Mouse (Mus musculus): ENCODE measurements around the gene Smoc2. TPM values are rescaled to one million over a fixed set of nuclear protein-coding genes. Genes with fewer than 3 reads are reported as not detected.

Smoc2 gene
- total RNA-seq (2014; fragmentation: Nextera tagmentation) (not detected in 2 replicates), total RNA-seq (2017) (not detected in 2 replicates)

- peak; percentile 47 for ATAC-seq (replicated peaks; ENCODE audit: poor library complexity, severe bottlenecking)
Observed at GRCm38 (mm10) chr17:14279177-14279965, at the start of gene Smoc2. TSS of gene Smoc2 (plus strand) at chr17:14279506.

DNA sequence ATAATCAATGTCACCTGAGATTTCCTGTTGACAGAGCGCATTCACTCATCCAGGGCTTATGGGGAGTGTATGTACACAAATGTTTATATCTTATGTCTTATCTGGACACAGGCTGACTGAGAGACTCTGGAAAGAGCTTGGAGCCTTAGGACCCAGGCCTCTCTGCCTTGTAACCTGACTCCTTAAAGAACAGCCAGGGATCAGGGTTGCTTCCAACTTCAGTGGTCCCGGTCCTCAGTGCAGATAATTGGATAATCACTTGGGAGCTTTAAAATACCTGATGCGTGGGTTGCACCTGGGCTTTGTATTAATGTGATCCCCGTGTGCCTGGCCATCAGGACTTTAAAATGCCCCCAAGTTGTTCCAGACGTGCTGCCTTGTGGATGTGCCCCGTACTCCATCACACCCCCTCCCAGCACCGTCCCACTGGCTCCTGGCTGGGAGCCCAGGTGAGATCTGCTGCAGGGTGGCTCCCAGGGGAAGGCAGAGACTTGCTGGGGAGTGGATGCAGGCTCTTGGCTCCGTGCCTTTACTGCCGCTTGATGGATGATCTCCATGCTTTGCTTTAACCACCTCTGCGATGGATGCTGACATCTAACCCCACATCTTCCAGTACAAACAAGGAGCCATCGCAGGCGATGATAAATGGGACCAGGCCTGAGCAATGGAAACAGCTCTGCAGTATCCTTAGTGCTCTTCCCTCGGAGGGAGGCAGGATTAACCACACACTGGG lies 48.4 kb upstream of the Smoc2 start:
- no peak for ATAC-seq (replicated peaks; ENCODE audit: poor library complexity, severe bottlenecking)

DNA sequence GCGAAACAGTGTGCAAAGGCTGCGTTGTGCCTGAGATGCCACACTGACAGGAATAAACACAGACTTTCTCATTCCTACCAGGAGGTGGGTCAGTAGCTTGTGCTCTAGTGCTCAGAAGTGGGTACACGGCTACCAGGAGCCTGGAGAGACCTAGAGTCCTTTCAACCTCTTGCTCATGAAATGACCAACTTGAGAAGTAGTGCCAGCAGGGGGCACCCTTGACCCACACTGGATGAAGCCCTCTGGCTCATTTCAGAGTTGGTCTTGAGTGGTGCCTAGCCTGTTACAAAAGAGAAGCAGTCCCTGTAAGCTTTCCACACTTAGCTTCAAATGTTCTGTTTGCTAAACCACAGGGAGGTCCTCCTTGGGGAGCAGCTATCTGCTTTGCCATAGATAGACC lies 46.7 kb upstream of the Smoc2 start:
- ATAC-seq (replicated peaks; ENCODE audit: poor library complexity, severe bottlenecking), result no peak; the same call in 1 of the 2 replicates

DNA sequence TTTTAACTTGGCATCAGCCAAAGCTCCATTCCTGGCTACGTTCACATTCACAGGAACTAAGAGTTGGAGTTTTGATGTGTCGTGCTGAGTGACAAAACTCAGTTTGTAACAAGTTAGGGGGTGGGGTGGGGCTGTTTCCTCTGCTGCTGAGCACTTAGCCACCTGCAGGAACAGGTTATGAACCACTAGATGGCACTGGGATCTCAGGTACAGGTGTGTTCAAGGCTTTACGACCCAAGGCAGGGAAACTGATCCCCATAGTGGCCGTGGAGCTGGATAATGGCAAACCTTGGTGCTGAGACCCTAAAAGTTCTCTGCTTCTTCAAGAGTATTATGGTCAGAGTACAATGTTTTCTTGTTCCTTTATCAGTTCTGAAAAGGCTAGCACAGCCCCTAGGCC lies 45.6 kb upstream of the Smoc2 start:
- ATAC-seq (replicated peaks; ENCODE audit: poor library complexity, severe bottlenecking), result no peak

DNA sequence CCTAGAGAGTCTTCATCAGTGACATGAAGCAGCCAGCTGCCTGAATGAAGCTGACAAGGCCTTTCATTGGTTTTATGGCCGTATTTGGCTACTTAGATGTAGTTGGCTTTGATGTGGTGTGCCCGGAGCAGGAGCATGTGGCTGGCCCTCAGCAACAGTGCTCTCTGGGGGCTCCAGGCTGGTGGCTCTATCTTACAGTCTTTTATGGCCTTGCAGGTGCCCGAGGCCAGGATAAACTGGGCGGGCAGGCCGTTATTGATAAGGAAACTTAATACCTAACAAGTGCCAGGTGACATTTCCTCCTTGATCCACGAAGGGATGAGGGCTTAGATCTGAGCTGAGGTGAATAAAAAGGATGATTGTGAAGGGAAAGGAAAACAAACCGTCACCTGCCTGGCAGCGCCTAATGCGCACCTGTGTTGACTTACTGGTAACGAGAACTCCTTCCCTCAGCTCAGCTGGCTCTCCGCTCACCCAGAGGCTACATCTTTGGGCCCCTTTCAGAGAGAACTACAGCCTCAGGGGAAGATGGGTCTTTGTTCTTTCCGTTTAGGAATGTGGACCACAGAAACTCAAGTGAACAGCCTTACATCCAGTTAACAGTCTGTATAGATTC lies 44.4 kb upstream of the Smoc2 start:
- ATAC-seq (replicated peaks; ENCODE audit: poor library complexity, severe bottlenecking), result no peak

- ATAC-seq (replicated peaks; ENCODE audit: poor library complexity, severe bottlenecking), result no peak
Observed at GRCm38 (mm10) chr17:14237134-14237533, 42.2 kb upstream of the Smoc2 start.

DNA sequence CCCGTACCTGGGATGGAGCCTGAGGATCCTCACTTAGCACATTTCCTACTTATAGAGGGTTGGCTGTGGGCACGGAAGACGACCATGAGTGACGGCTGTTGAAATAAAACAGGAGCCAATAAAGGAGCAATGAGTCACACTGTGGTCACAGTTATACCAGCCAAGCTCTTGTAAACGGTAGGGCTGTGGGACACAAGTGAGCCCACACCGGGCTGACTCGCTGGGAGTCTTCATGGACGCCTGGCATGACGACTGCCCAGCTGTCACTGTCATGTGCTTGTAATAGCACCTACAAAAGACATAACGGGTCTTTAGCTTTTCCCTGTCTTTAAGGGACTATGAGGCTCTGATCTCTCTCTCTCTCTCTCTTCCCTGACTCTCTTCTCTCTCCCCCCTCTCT lies 39.3 kb upstream of the Smoc2 start:
- no peak for ATAC-seq (replicated peaks; ENCODE audit: poor library complexity, severe bottlenecking)

DNA sequence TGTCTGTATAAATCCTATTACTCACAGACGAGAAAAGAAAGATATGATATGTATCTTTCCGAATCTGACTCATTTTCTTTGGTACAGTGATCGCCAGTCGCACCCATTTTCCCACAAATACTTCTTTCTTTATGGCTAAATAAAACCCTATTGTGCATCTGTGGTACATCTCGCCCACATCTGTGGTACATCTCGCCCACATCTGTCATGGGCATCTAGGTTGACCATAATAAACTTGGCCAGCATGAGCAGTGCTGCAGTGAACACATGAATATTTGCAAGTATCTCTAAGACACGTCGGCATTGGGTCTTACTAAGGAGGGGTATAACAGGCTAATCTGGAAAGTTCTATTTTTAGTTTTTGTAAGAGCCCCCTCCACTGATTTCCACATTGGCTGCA lies 36.7 kb upstream of the Smoc2 start:
- ATAC-seq (replicated peaks; ENCODE audit: poor library complexity, severe bottlenecking), result no peak

DNA sequence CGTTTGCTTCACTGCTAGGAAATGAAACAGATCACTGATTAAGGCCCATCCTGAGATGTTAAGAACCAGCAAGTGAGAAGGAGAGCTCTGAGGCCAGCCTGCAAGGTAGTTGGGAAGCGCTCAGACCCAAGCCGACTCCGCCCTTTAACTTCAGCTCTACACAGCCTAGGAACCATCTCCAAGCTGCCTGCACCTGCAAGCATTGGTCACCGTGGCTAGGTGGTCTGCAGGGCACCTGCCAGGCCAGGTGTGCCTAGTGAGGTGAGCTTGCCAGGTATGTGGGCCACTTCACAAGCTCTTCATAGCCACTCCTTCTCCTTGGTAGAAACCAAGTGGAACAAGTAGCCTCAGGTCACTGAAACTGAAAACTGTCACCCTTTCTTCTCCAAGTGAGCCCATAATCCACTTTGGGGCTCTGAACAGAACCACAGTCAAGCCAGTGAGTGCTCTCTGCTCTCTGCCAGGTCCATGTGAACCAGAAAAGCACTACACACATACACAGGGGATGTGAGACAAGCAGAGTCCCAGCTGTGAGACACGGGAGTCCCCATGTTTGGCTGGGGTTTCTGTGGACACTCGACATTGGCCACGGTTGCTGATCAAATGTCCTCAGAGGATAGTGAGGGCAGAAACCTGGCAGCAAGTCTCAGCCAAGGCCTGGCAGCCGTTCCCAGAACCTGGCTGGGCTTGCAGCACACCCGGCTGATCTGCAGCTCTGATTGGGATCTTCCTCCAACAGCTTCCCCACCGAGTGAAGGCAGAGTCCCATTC lies 34.9 kb upstream of the Smoc2 start:
- ATAC-seq (replicated peaks; ENCODE audit: poor library complexity, severe bottlenecking), result no peak

GRCm38 (mm10) chr17:14246266-14246665 lies 33.0 kb upstream of the Smoc2 start:
- no peak for ATAC-seq (replicated peaks; ENCODE audit: poor library complexity, severe bottlenecking)

DNA sequence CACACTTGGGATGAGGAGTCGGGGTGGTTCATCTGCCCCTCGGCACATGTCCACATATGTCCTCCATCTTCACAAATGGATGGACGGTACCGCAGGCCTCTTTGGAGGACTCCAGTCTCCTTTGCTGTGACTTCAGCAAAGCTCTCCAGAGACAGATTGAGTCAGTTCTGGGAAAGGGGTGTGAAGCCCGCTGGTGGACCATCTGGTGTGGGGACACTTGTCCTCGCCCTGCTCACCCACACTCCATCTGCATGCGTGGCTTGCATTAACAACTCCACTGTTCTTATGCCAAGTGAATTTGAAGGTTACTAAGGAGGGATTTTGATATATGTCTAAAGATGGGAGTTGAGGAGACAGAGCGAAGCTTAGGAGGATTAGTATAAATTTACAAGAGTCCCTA lies 31.4 kb upstream of the Smoc2 start:
- no peak for ATAC-seq (replicated peaks; ENCODE audit: poor library complexity, severe bottlenecking)

DNA sequence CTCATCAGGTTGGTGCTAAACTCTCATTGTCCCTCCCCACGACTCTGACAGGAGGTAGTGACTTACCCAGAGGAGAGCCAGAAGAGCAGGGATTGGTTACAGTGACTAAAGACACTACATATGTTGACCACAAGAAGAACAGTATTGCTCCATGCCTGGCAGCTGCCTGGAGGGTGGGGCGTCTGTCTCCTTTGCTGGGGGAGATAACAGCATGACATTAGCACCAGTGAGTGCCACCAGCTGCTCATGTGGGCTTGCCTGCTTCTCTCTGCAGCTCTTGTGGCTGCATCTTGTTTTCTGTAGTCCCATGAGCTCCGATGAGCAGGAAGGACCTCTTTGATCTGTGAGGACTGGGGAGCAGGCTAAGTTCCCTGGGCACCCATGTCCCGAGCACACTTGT lies 29.7 kb upstream of the Smoc2 start:
- no peak; the same call in 1 of the 2 replicates for ATAC-seq (replicated peaks; ENCODE audit: poor library complexity, severe bottlenecking)

DNA sequence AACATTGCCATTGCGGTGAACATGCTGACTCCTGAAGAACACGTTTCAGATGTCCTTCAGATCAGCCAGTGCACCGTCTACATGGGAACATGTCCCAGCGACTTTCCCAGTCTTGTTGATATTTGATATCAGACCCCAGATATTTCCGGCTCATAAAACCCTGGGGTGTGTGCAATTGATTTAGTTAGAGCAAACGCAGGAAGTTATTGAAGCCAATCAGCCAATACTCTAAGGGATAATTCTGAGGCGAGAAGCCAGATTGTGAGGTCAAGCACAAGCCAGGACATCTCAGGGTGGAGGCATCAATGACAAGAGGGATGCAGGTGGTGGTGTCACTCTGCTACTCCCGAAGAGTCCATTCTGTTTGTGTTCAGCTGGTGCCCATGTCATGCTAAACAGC lies 28.9 kb upstream of the Smoc2 start:
- no peak for ATAC-seq (replicated peaks; ENCODE audit: poor library complexity, severe bottlenecking)

- ATAC-seq (replicated peaks; ENCODE audit: poor library complexity, severe bottlenecking), result no peak
Observed at GRCm38 (mm10) chr17:14252456-14252855, 26.9 kb upstream of the Smoc2 start.

GRCm38 (mm10) chr17:14254616-14255015 lies 24.7 kb upstream of the Smoc2 start:
- no peak for ATAC-seq (replicated peaks; ENCODE audit: poor library complexity, severe bottlenecking)

DNA sequence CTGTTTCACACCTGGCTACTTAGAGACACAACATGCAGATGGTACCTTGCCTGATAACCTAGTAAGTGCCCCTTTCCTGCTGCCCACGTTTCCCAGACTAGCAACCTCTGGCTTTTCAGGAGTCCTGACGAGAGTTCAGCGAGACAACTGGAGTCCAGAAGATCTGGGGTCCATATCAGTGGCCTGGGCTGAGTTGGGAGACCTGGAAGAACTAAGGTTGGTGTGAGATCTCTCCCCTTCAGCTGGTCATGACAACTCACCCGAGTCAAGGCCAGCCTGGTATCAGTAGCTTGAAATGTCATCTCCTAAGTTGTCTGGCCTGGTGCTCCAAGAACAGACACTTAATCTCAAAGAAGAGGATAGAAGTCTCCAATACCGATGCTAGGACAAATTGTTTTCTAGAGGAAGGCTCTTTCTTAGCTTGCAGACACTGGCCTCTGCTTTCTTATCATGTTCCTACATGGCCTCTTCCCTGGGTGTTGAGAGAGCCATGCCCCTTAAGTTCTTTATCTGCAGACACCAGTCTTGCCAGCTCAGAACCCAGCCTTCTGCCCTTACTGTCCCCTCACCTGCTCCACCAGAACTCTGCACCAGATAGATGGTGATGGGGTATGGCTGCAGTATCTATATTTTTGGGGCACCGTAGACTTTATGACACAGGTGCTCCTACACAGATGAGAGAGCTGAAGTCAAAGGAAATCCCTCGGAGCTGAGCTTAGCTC lies 21.3 kb upstream of the Smoc2 start:
- no peak for ATAC-seq (replicated peaks; ENCODE audit: poor library complexity, severe bottlenecking)

DNA sequence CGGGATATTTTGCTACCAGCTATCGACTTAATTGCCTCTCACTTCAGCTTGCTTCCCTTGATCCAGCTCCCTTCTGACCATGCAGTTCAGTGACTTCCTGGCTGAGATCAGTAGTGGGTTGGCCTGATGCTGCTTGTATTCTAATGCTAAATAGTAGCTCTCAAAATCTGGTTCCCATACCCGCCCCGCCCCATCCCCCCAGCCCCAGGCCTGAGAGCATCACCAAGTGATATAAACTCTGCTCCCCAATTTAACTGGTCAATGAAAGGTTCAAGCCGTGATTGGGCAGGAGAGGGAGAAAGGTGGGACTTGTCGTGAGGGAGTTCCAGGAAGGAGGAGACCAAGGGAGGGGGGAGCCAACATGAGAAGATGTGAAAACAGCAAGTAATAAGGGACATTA lies 20.4 kb upstream of the Smoc2 start:
- no peak for ATAC-seq (replicated peaks; ENCODE audit: poor library complexity, severe bottlenecking)

DNA sequence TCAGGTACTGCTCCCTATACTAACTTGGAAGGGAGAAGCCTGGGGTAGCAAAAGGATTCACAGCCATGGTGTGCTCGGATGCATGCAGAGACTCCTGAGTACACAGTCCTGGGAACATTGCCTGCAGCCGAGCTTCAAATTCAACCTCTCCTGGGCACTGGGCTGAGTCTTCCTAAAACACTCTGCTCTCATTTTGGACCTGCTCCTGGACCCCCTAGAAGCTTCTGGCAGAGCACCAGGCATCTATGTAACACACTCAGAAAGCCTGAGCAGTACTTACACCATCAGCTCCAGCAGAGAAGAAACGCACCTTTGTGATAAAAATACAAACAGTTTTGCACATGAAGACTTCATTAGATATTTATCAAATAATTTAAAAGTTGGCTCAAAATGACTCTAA lies 18.3 kb upstream of the Smoc2 start:
- no peak for ATAC-seq (replicated peaks; ENCODE audit: poor library complexity, severe bottlenecking)

GRCm38 (mm10) chr17:14262217-14262616 lies 17.1 kb upstream of the Smoc2 start:
- ATAC-seq (replicated peaks; ENCODE audit: poor library complexity, severe bottlenecking), result no peak

- no peak for ATAC-seq (replicated peaks; ENCODE audit: poor library complexity, severe bottlenecking)
Observed at GRCm38 (mm10) chr17:14268001-14268400, 11.3 kb upstream of the Smoc2 start.
